In the genomic region with DNA sequence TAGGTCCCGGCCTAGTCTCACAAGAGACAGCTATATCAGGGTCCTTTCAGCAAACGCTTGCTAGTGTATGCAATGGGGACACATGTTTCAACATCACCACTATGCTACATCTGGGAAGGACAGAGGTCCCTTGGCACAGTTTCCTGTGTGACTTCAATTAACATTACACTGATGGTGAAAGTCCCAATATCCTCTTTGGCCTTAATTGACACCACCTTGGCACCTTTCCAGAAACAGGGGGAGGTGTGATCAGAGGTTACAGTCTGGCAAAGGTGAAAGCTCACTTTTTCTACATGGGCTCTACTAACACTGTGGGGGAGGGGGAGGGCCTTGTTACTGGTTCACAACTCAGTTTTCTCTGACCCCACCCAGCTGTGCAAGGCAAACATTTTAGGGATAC, we compare ENCODE assay signal across 21 mouse cellular contexts.
A peak's percentile ranks its signal among the peaks of the same experiment; 100 is the strongest.
DNase-seq lines count a peak whose midpoint lies in the region; ATAC-seq and TF ChIP-seq lines count a peak whose summit lies in the region.
"Had no signal": no experiment of that assay in that cellular context is flagged by ENCODE, and none has a peak within 500 bp of the region (broad histone marks: within the 10 kb centered on the region; RNA-seq: fewer than 3 reads in every experiment).

No protein-coding gene starts in this region.

- H3K36me3 ChIP-seq in liver, adult 2 months (ENCODE audit: control insufficient read depth, insufficient read depth, low read length): no peaks in the 10 kb centered on the region
- no peaks in the 10 kb centered on the region for H3K36me3 ChIP-seq in liver, embryonic 12.5 days
- no peaks in the 10 kb centered on the region for H3K36me3 ChIP-seq in liver, postnatal 0 days (replicated peaks; ENCODE audit: insufficient read depth, low read length)
- no peaks in the 10 kb centered on the region for H3K36me3 ChIP-seq in heart, embryonic 12.5 days
- H3K36me3 ChIP-seq: embryonic facial prominence, embryonic 15.5 days; hindbrain, embryonic 15.5 days; limb, embryonic 12.5 days; stomach, embryonic 15.5 days had no signal

- H3K4me1 ChIP-seq in liver, adult 2 months (ENCODE audit: control insufficient read depth, insufficient read depth, low read length): peaks cover 6% of the 10 kb centered on the region
- H3K4me1 ChIP-seq in liver, embryonic 12.5 days: no peaks in the 10 kb centered on the region
- H3K4me1 ChIP-seq in liver, postnatal 0 days (ENCODE audit: insufficient read depth): no peaks in the 10 kb centered on the region
- no peaks in the 10 kb centered on the region for H3K4me1 ChIP-seq in heart, embryonic 12.5 days (replicated peaks)
- H3K4me1 ChIP-seq: embryonic facial prominence, embryonic 15.5 days; hindbrain, embryonic 15.5 days; stomach, embryonic 15.5 days had no signal

- intact Hi-C loops in left cerebral cortex, postnatal 4 days (cut with DNase I): no loop called here

- H3K4me2 ChIP-seq in liver, embryonic 12.5 days: no peak overlapping the region
- H3K4me2 ChIP-seq in liver, postnatal 0 days (ENCODE audit: low read depth, low read length): no peak overlapping the region
- H3K4me2 ChIP-seq in heart, embryonic 12.5 days: no peak overlapping the region
- H3K4me2 ChIP-seq: embryonic facial prominence, embryonic 15.5 days; hindbrain, embryonic 15.5 days; limb, embryonic 12.5 days; midbrain, embryonic 11.5 days; stomach, embryonic 15.5 days had no signal

- TF ChIP-seq EP300 in liver, postnatal 0 days (IDR thresholded peaks at IDR 0.05; ENCODE audit: low read depth): peak; percentile 57; the same call in 1 of the 2 replicates

- ATAC-seq in liver, embryonic 12.5 days: no peak
- peak; percentile 95 for ATAC-seq in liver, postnatal 0 days
- no peak for ATAC-seq in heart, embryonic 12.5 days (ENCODE audit: insufficient number of reproducible peaks, low FRiP score)
- ATAC-seq: forebrain, embryonic 14.5 days; intestine, embryonic 16.5 days had no signal

- TF ChIP-seq POLR2A in liver, adult 2 months (IDR thresholded peaks at IDR 0.05; ENCODE audit: extremely low read depth, insufficient read depth, low read length): no peak

- no peak for TF ChIP-seq CTCF in liver, adult 2 months (IDR thresholded peaks at IDR 0.05; ENCODE audit: low read depth, low read length)
- TF ChIP-seq CTCF in liver, postnatal 0 days (IDR thresholded peaks at IDR 0.05; ENCODE audit: low read depth): no peak

- no peaks in the 10 kb centered on the region for H3K9me3 ChIP-seq in liver, embryonic 12.5 days (replicated peaks)
- no peaks in the 10 kb centered on the region for H3K9me3 ChIP-seq in liver, postnatal 0 days (ENCODE audit: low read length)
- no peaks in the 10 kb centered on the region for H3K9me3 ChIP-seq in heart, embryonic 12.5 days (replicated peaks)
- H3K9me3 ChIP-seq: embryonic facial prominence, embryonic 15.5 days; hindbrain, embryonic 15.5 days; limb, embryonic 12.5 days; stomach, embryonic 15.5 days had no signal

- 11% methylated on average over 2 of the region's 2 CpGs for WGBS in liver, adult 2 months
- WGBS in liver, embryonic 12.5 days (ENCODE audit: insufficient replicate concordance): 52% methylated on average over 2 of the region's 2 CpGs
- WGBS in liver, postnatal 0 days (ENCODE audit: insufficient replicate concordance): 55% methylated on average over 2 of the region's 2 CpGs
- WGBS in heart, embryonic 12.5 days: 85% methylated on average over 2 of the region's 2 CpGs

- no peak overlapping the region for H3K9ac ChIP-seq in liver, adult 2 months (ENCODE audit: low read depth, low read length)
- no peak overlapping the region for H3K9ac ChIP-seq in liver, embryonic 12.5 days
- no peak overlapping the region for H3K9ac ChIP-seq in liver, postnatal 0 days (replicated peaks)
- no peak overlapping the region for H3K9ac ChIP-seq in heart, embryonic 12.5 days
- H3K9ac ChIP-seq: embryonic facial prominence, embryonic 15.5 days; hindbrain, embryonic 15.5 days; limb, embryonic 12.5 days; stomach, embryonic 15.5 days had no signal

- H3K27ac ChIP-seq in liver, adult 2 months (replicated peaks; ENCODE audit: insufficient read depth, low read depth, low read length): no peak overlapping the region
- H3K27ac ChIP-seq in liver, embryonic 12.5 days: no peak overlapping the region
- 0 out of 2 replicates have a peak overlapping the region, but pooled peaks have one; percentile 30 for H3K27ac ChIP-seq in liver, postnatal 0 days (ENCODE audit: low read depth)
- H3K27ac ChIP-seq in heart, embryonic 12.5 days (ENCODE audit: poor library complexity, severe bottlenecking): no peak overlapping the region
- H3K27ac ChIP-seq: embryonic facial prominence, embryonic 15.5 days; gastrocnemius, adult 2 months; hindbrain, embryonic 15.5 days; layer of hippocampus, adult 2 months; limb, embryonic 12.5 days; stomach, embryonic 15.5 days had no signal

- DNase-seq in liver, adult 2 months (ENCODE audit: extremely low read depth, low read depth, low spot score): peak; percentile 95
- peak; percentile 93 for DNase-seq in kidney, adult 9 months
- DNase-seq in kidney, postnatal 36 days: peak; percentile 80 to 83
- peak; percentile 73 for DNase-seq in liver, postnatal 0 days
- DNase-seq in left cerebral cortex, postnatal 4 days: no peak
- DNase-seq: adrenal gland, adult 8-10 months; cerebellum, adult 9-10 months; gastrocnemius, adult 2 months; heart, postnatal 4 days; right cerebral cortex, adult 18-20 months; thymus, postnatal 36 days had no signal

- H3K4me3 ChIP-seq in liver, adult 2 months (ENCODE audit: insufficient read depth, low read depth, low read length): no peak overlapping the region
- H3K4me3 ChIP-seq in liver, embryonic 12.5 days: no peak overlapping the region
- H3K4me3 ChIP-seq in liver, postnatal 0 days (ENCODE audit: low read depth, low read length): no peak overlapping the region
- H3K4me3 ChIP-seq in heart, embryonic 12.5 days: no peak overlapping the region
- H3K4me3 ChIP-seq: embryonic facial prominence, embryonic 15.5 days; gastrocnemius, adult 2 months; hindbrain, embryonic 15.5 days; layer of hippocampus, adult 2 months; limb, embryonic 12.5 days; stomach, embryonic 15.5 days had no signal

- H3K27me3 ChIP-seq in liver, adult 2 months (ENCODE audit: control insufficient read depth, insufficient read depth, low read length): no peaks in the 10 kb centered on the region
- H3K27me3 ChIP-seq in liver, embryonic 12.5 days (replicated peaks): peaks cover 37% of the 10 kb centered on the region
- H3K27me3 ChIP-seq in liver, postnatal 0 days (ENCODE audit: insufficient read depth, low read length): no peaks in the 10 kb centered on the region
- peaks cover 31% of the 10 kb centered on the region for H3K27me3 ChIP-seq in heart, embryonic 12.5 days (replicated peaks)
- H3K27me3 ChIP-seq: stomach, embryonic 15.5 days had no signal

- no peaks in the 10 kb centered on the region; the same call in 1 of the 2 replicates for H3K79me2 ChIP-seq in liver, adult 2 months (ENCODE audit: control insufficient read depth, insufficient read depth, low read length)
